In genomic region chr6:106768640-106769289, GRCm38 (mm10) we compare ENCODE assay signal across 7 mouse cellular contexts. TPM values are rescaled to one million over a fixed set of nuclear protein-coding genes. Genes with fewer than 3 reads are reported as not detected.
DNase-seq lines count a peak whose midpoint lies in the region; ATAC-seq lines count a peak whose summit lies in the region.

Trnt1 (plus strand) TSS chr6:106769120.

- ATAC-seq in intestine, embryonic 16.5 days: peak; percentile 100
- peak; percentile 100 for ATAC-seq in midbrain, embryonic 11.5 days (ENCODE audit: low FRiP score)

- H3K36me3 ChIP-seq in intestine, embryonic 16.5 days (ENCODE audit: control insufficient read depth, insufficient read depth, low read length): no peaks in the 10 kb centered on the region
- H3K36me3 ChIP-seq in midbrain, embryonic 11.5 days (ENCODE audit: control insufficient read depth, insufficient read depth, low read length): peaks cover 2% of the 10 kb centered on the region; the same call in 1 of the 2 replicates

- H3K27me3 ChIP-seq in intestine, embryonic 16.5 days (replicated peaks; ENCODE audit: control insufficient read depth, insufficient read depth, low read length): no peaks in the 10 kb centered on the region
- no peaks in the 10 kb centered on the region for H3K27me3 ChIP-seq in midbrain, embryonic 11.5 days (ENCODE audit: control insufficient read depth, insufficient read depth, low read length)

- H3K9ac ChIP-seq in intestine, embryonic 16.5 days (ENCODE audit: low read depth, low read length): peak within 1 kb of the TSS; percentile 76
- H3K9ac ChIP-seq in midbrain, embryonic 11.5 days (ENCODE audit: low read length): peak within 1 kb of the TSS; percentile 74

- H3K4me2 ChIP-seq in intestine, embryonic 16.5 days (ENCODE audit: low read depth, low read length): peak within 1 kb of the TSS; percentile 87
- H3K4me2 ChIP-seq in midbrain, embryonic 11.5 days: peak within 1 kb of the TSS; percentile 90

- peaks cover 13% of the 10 kb centered on the region for H3K4me1 ChIP-seq in intestine, embryonic 16.5 days (ENCODE audit: control insufficient read depth, insufficient read depth, low read length)
- H3K4me1 ChIP-seq in midbrain, embryonic 11.5 days (ENCODE audit: control insufficient read depth, insufficient read depth, low read length): peaks cover 7% of the 10 kb centered on the region; the same call in 1 of the 2 replicates

- intact Hi-C loops in left cerebral cortex, postnatal 36 days (cut with DNase I): no loop called here

- peak; percentile 96 for DNase-seq in adrenal gland, adult 8-10 months
- peak; percentile 95 for DNase-seq in embryo, embryonic 9.5 days (ENCODE audit: extremely low spot score)
- peak; percentile 93 to 99 for DNase-seq in gastrocnemius, postnatal 4 days (ENCODE audit: low spot score in 2 of 2)
- DNase-seq in left cerebral cortex, postnatal 36 days (ENCODE audit: low spot score in 2 of 2): peak; percentile 96 to 97
- DNase-seq in midbrain, embryonic 11.5 days (ENCODE audit: low spot score, missing footprints): peak; percentile 100
- peak; percentile 96 for DNase-seq in skeletal muscle tissue, adult 2 months (ENCODE audit: low read depth, low spot score)

- WGBS in intestine, embryonic 16.5 days: 8% methylated on average over 35 of the region's 35 CpGs
- 10% methylated on average over 35 of the region's 35 CpGs for WGBS in midbrain, embryonic 11.5 days

- no peaks in the 10 kb centered on the region for H3K9me3 ChIP-seq in intestine, embryonic 16.5 days (ENCODE audit: control insufficient read depth, low read length)
- H3K9me3 ChIP-seq in midbrain, embryonic 11.5 days (ENCODE audit: control insufficient read depth, low read length): no peaks in the 10 kb centered on the region

- peak within 1 kb of the TSS; percentile 54; the same call in 1 of the 2 replicates for H3K27ac ChIP-seq in intestine, embryonic 16.5 days (ENCODE audit: low read length)
- no peak within 1 kb of the TSS for H3K27ac ChIP-seq in midbrain, embryonic 11.5 days (ENCODE audit: low read depth, low read length)

- H3K4me3 ChIP-seq in intestine, embryonic 16.5 days (ENCODE audit: low read length): peak within 1 kb of the TSS; percentile 89
- H3K4me3 ChIP-seq in midbrain, embryonic 11.5 days (ENCODE audit: low read depth, low read length): peak within 1 kb of the TSS; percentile 79

RNA-seq across cellular contexts. Expression of gene Trnt1, which starts in this region (rescaled TPM):
- 10 to 100 TPM; 47.8 to 64.1 (median 55.2) TPM for total RNA-seq in adrenal gland, adult 8-10 months (2022)
- total RNA-seq in gastrocnemius, postnatal 4 days (2021): 10 to 100 TPM; 36.7 to 39.7 TPM
- 43.5 and 48.7 TPM in 2 replicates for polyA plus RNA-seq in intestine, embryonic 16.5 days (2015; fragmentation: Nextera tagmentation; extraction: Ambion mirVana)
- total RNA-seq in left cerebral cortex, postnatal 36 days (2021): 10 to 100 TPM; 49.9 to 50.7 TPM
- polyA plus RNA-seq in midbrain, embryonic 11.5 days (2014; fragmentation: Nextera tagmentation; extraction: Ambion mirVana): 79.8 and 94.0 TPM in 2 replicates
